Mouse (Mus musculus) adrenal gland, adult (tissue): Measurements from ENCODE around the gene Dnmt3a.

Source experiments
- DNase-seq, 2 experiments: peaks; one replicate each; pipeline ENCODE4 v3.0.0; 2022 to 2023; ENCODE audit warnings: low spot score in 1 of 2; ENCODE audit not compliant: inconsistent age in 2 of 2

Gene Dnmt3a

GRCm38 (mm10) chr12:3850165-3850564, 44.4 kb downstream of the Dnmt3a start:
- no peak for DNase-seq

- no peak for DNase-seq
These were observed 44.9 kb downstream of the Dnmt3a start for GRCm38 (mm10) chr12:3850731-3851130.

GRCm38 (mm10) chr12:3851179-3851578, 45.4 kb downstream of the Dnmt3a start:
- DNase-seq: no peak

GRCm38 (mm10) chr12:3852521-3852920, 46.7 kb downstream of the Dnmt3a start:
- no peak for DNase-seq

- no peak for DNase-seq
These were observed 48.6 kb downstream of the Dnmt3a start for GRCm38 (mm10) chr12:3854419-3854818.

- peak; percentile 70 to 88 for DNase-seq
These were observed 50.1 kb downstream of the Dnmt3a start for GRCm38 (mm10) chr12:3855762-3856501.

- DNase-seq: no peak
These were observed 50.9 kb downstream of the Dnmt3a start for GRCm38 (mm10) chr12:3856748-3857147.

- DNase-seq: no peak
These were observed 51.4 kb downstream of the Dnmt3a start for GRCm38 (mm10) chr12:3857231-3857630.

GRCm38 (mm10) chr12:3857773-3858172, 52.0 kb downstream of the Dnmt3a start:
- no peak for DNase-seq

GRCm38 (mm10) chr12:3858754-3859153, 52.9 kb downstream of the Dnmt3a start:
- DNase-seq: no peak

- peak in 1 of 2 experiments; percentile 80 for DNase-seq
These were observed 53.7 kb downstream of the Dnmt3a start for GRCm38 (mm10) chr12:3859545-3859944.

GRCm38 (mm10) chr12:3860005-3860404, 54.2 kb downstream of the Dnmt3a start:
- no peak for DNase-seq

GRCm38 (mm10) chr12:3861665-3862228, 55.9 kb downstream of the Dnmt3a start:
- peak; percentile 69 to 90 for DNase-seq

- DNase-seq: no peak
These were observed 56.4 kb downstream of the Dnmt3a start for GRCm38 (mm10) chr12:3862253-3862652.

GRCm38 (mm10) chr12:3864208-3864607, 58.4 kb downstream of the Dnmt3a start:
- no peak for DNase-seq

- DNase-seq: no peak
These were observed 59.8 kb downstream of the Dnmt3a start for GRCm38 (mm10) chr12:3865594-3865993.

- DNase-seq: peak; percentile 70 to 89
These were observed 61.0 kb downstream of the Dnmt3a start for GRCm38 (mm10) chr12:3866654-3867370.

GRCm38 (mm10) chr12:3868115-3868514, 62.3 kb downstream of the Dnmt3a start:
- no peak for DNase-seq

GRCm38 (mm10) chr12:3868676-3869458, 63.1 kb downstream of the Dnmt3a start:
- peak; percentile 76 to 89 for DNase-seq

GRCm38 (mm10) chr12:3870024-3870423, 64.2 kb downstream of the Dnmt3a start:
- DNase-seq: no peak

- peak in 1 of 2 experiments; percentile 56 for DNase-seq
These were observed 65.2 kb downstream of the Dnmt3a start for GRCm38 (mm10) chr12:3870859-3871462.
